Mouse (Mus musculus) erythroblast, adult 5-6 weeks (primary cell): ENCODE measurements around the gene Bpi. TPM values are rescaled to one million over a fixed set of nuclear protein-coding genes. Genes with fewer than 3 reads are reported as not detected.
A peak's percentile ranks its signal among the peaks of the same experiment; 100 is the strongest.

Experiments used
- ATAC-seq: replicated peaks from 2 replicates; pipeline ENCODE4 v1.8.0; 2016; ENCODE audit warnings: moderate number of reproducible peaks, mild to moderate bottlenecking, moderate TSS enrichment, inconsistent platforms; ENCODE audit not compliant: poor library complexity, low FRiP score, severe bottlenecking
- total RNA-seq, 2 experiments: library from RNA; stranded (forward) in 1 of 2; stranded (reverse) in 1 of 2; fragments of 150-400 nt in 1 of 2; fragments of 200-764, 138-1000 nt in 1 of 2; gene quantifications; 2 replicates each; pipeline versions ENCODE4 v1.2.3 to v1.2.4; 2015 to 2017; ENCODE audit warnings: low replicate concordance in 2 of 2

Gene Bpi
- total RNA-seq, 2 experiments from 2014 or later = not detected

DNA sequence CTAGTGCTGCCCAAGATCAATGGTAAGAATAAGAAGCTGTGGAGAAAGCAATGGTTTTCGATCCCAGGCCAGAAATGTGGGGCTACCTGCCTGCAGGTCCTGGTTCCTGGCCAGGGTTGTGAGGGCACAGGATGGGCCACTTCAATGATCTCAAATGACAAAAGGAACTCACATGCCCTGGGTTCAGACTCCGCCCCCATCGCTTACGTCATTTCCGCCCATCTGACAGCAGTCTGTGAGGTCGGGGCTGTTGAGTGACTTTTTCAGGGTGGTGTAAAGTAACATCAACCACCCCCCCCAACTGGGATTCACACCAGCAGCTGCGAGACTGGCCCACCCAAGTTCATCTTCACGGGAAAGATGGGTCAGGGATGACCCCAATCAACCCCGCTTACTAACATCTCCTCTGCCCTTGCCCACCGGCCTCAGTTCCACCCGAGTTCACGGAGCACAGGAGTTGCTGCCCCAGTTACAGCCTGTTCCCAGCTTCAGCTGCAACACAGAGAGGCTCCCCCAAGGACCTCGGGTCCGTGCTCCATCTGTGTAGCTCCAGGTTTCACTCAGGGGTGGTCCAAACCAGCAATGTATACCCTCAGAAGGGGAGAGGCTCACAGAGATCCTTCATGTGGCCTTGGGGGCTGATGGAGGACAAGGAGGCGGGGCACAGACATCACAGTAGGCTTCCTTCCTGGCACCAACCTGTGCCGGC lies 23.8 kb downstream of the Bpi start:
- no peak for ATAC-seq

DNA sequence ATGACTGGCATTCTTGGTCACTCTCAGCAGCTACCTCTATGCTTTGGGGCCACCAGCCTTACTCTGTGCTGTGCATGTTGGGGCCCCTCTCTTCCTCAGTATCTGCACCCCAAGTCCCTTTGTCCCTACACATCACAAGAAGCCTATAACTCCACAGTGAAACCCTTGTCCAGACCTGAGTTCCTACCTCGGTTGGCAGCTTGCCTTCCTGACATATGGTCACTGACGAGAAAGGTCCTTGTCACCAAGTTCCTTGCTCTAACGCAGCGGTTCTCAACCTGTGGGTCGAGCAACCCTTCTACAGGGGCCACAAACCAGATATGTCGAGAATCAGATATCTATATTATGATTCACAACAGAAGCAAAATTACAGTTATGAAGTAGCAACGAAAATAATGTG lies 25.2 kb downstream of the Bpi start:
- no peak for ATAC-seq

- ATAC-seq = no peak
These were observed 25.9 kb downstream of the Bpi start for GRCm38 (mm10) chr2:158283771-158284170.

DNA sequence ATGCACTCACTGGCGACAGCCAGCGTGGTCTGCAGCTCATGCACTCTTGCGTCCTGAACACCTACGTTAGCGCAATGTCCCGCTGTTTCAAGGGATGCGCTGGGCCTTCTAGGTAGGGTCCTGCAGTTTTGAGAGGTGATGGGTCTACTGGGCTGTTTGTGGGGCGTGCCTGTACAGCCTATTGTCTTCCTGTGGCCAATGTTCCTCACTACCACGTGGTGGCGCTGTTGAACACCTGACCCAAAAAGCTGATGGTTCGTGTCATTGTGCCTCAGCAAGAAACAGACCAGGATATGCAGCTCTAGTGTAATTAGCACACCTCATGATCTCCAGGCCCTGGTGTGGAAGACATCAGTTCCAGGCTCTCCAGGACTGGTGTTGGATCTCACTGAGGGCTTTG lies 26.7 kb downstream of the Bpi start:
- ATAC-seq = no peak

DNA sequence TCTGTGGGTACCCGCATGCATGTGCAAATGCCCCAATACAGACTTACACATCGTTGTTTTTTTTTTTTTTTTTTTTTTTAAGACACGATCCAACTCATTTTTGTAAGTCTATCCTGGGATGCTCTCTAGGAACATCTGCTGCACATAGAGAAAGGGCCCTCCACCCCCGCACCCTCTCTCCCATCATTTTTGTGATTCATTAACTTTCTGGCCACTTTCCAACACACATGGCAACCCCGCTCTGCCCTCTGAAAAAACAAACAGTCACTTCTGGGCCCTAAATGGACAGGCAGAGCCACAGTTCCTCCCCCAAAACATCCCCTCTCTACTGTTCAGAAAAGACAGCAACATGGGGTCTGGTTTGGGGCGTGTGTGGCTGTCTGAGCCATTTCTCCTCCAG lies 27.8 kb downstream of the Bpi start:
- ATAC-seq = no peak

GRCm38 (mm10) chr2:158295700-158296099 lies 37.8 kb downstream of the Bpi start:
- no peak for ATAC-seq

- ATAC-seq = no peak
These were observed 41.3 kb downstream of the Bpi start for GRCm38 (mm10) chr2:158299203-158299602.

GRCm38 (mm10) chr2:158299731-158300130 lies 41.8 kb downstream of the Bpi start:
- ATAC-seq = no peak

- no peak for ATAC-seq
These were observed 44.9 kb downstream of the Bpi start for GRCm38 (mm10) chr2:158302807-158303206.

- ATAC-seq = no peak
These were observed 48.2 kb downstream of the Bpi start, which contains the start of gene Lbp for GRCm38 (mm10) chr2:158305948-158306695. TSS of gene Lbp (plus strand) at chr2:158306493.

GRCm38 (mm10) chr2:158306696-158307049 lies 48.8 kb downstream of the Bpi start:
- no peak for ATAC-seq

- ATAC-seq = no peak
These were observed 50.4 kb downstream of the Bpi start for GRCm38 (mm10) chr2:158308276-158308675.

- ATAC-seq = no peak
These were observed 55.2 kb downstream of the Bpi start for GRCm38 (mm10) chr2:158313089-158313488.

- ATAC-seq = no peak
These were observed 58.5 kb downstream of the Bpi start for GRCm38 (mm10) chr2:158316371-158316770.

- peak; percentile 50; the same call in 1 of the 2 replicates for ATAC-seq
These were observed 59.1 kb downstream of the Bpi start for GRCm38 (mm10) chr2:158317026-158317425.

GRCm38 (mm10) chr2:158321596-158321995 lies 63.7 kb downstream of the Bpi start:
- ATAC-seq = no peak

DNA sequence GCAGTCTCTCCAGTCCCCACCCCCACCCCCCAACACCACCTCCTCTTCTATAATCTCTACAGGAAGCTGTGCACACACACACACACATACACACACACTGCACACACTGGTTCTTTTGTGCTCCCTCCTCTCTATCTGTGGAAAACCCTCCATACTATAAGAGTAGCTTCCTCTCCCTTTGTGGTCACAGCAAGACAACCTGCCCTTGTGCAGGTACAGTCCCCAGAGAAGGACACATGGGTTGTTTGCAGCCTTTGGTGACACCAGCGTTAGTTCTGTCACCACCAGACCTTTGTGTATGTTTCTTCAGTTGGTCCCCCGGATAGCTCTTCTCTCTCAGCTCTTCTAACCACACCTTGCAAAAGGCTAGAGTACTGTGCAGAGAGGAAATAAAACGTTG lies 65.0 kb downstream of the Bpi start:
- ATAC-seq = no peak

- ATAC-seq = no peak
These were observed 66.8 kb downstream of the Bpi start for GRCm38 (mm10) chr2:158324531-158325190.

DNA sequence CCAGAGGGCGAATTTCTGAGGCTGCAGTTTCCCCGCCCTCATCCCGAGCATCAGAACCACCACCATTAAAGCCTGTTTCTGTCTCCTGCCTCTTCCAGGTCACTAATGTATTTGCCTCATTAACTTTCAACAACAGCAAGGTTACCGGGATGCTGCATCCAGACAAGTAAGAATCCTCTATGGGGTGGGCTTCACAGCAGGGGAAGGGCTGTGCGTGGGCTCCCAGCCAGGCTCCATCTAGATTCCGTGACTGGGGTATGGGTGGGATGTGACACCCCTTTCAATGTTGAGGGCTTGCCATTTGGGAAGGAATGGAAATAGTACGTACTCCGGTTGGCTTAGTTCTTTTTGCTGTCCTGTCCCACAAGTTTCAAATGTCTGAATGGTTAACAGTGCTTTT lies 67.7 kb downstream of the Bpi start:
- no peak for ATAC-seq
